Mouse (Mus musculus) thymus, adult 2 months (tissue): ENCODE results near the gene Stat3.
A peak's percentile ranks its signal among the peaks of the same experiment; 100 is the strongest.

Source experiments
- CTCF ChIP-seq: fragments of 200-500 bp; IDR thresholded peaks from 2 replicates; pipeline ENCODE4 v1.5.1; 2012; ENCODE audit warnings: mild to moderate bottlenecking, control low read depth, low read length, moderate library complexity, borderline replicate concordance; ENCODE audit not compliant: control insufficient read depth, poor library complexity, insufficient read depth; ENCODE audit errors: extremely low read depth
- POLR2A ChIP-seq: fragments of 200-500 bp; IDR thresholded peaks from 2 replicates; pipeline ENCODE4 v1.6.1; 2012; ENCODE audit warnings: mild to moderate bottlenecking, low read length, control low read depth, moderate library complexity; ENCODE audit not compliant: control insufficient read depth, poor library complexity, insufficient read depth; ENCODE audit errors: extremely low read depth

- TF ChIP-seq CTCF (peak; percentile 82), POLR2A (no peak)
Observed at GRCm38 (mm10) chr11:100957244-100957643, 17.9 kb upstream of the Stat3 start.
